In genomic region chr2:131209125-131209795, GRCm38 (mm10) we compare ENCODE assay signal across 7 mouse cellular contexts. TPM values are rescaled to one million over a fixed set of nuclear protein-coding genes. Genes with fewer than 3 reads are reported as not detected.
DNase-seq lines count a peak whose midpoint lies in the region; ATAC-seq and TF ChIP-seq lines count a peak whose summit lies in the region.

No protein-coding gene starts in this region.

- DNase-seq in G1E (ENCODE audit: low spot score) = no peak
- peak; percentile 39 for DNase-seq in cerebellum, adult 11 months
- peak; percentile 36 for DNase-seq in gastrocnemius, postnatal 14 days
- DNase-seq in urinary bladder, postnatal 14 days (ENCODE audit: low spot score) = no peak
- no peak for DNase-seq in frontal cortex, postnatal 25 days (ENCODE audit: low spot score in 2 of 2)

- H3K4me2 ChIP-seq in limb, embryonic 12.5 days = peak overlapping the region; percentile 69
- H3K4me2 ChIP-seq in midbrain, embryonic 16.5 days (ENCODE audit: low read length) = peak overlapping the region; percentile 68

- peaks cover 12% of the 10 kb centered on the region for H3K36me3 ChIP-seq in G1E (replicated peaks)
- peaks cover 16% of the 10 kb centered on the region for H3K36me3 ChIP-seq in limb, embryonic 12.5 days
- H3K36me3 ChIP-seq in midbrain, embryonic 16.5 days (ENCODE audit: control insufficient read depth, insufficient read depth, low read length) = no peaks in the 10 kb centered on the region

- intact Hi-C loops in gastrocnemius, postnatal 14 days (cut with DNase I; ENCODE audit: low total_unique reads) = no loop called here

- H3K27me3 ChIP-seq in G1E (ENCODE audit: insufficient read depth, low read length) = peaks cover 2% of the 10 kb centered on the region; the same call in 1 of the 2 replicates
- H3K27me3 ChIP-seq in limb, embryonic 12.5 days = no peaks in the 10 kb centered on the region
- no peaks in the 10 kb centered on the region for H3K27me3 ChIP-seq in midbrain, embryonic 16.5 days (ENCODE audit: control insufficient read depth, insufficient read depth, low read depth, low read length)

- H3K9ac ChIP-seq in limb, embryonic 12.5 days (replicated peaks) = peak overlapping the region; percentile 67; the same call in 1 of the 2 replicates
- H3K9ac ChIP-seq in midbrain, embryonic 16.5 days (ENCODE audit: low read depth, low read length) = peak overlapping the region; percentile 73

- no peak for TF ChIP-seq CTCF in G1E (IDR thresholded peaks at IDR 0.05; ENCODE audit: low read depth, low read length)

- peak overlapping the region; percentile 85; the same call in 1 of the 2 replicates for H3K27ac ChIP-seq in limb, embryonic 12.5 days
- H3K27ac ChIP-seq in midbrain, embryonic 16.5 days (ENCODE audit: low read length) = peak overlapping the region; percentile 94

- WGBS in limb, embryonic 12.5 days = 74% methylated on average over 4 of the region's 4 CpGs
- 76% methylated on average over 4 of the region's 4 CpGs for WGBS in midbrain, embryonic 16.5 days

- H3K4me3 ChIP-seq in G1E (ENCODE audit: low read depth, low read length) = peak overlapping the region; percentile 72; the same call in 1 of the 2 replicates
- peak overlapping the region; percentile 59 for H3K4me3 ChIP-seq in limb, embryonic 12.5 days (replicated peaks)
- peak overlapping the region; percentile 59 for H3K4me3 ChIP-seq in midbrain, embryonic 16.5 days (ENCODE audit: low read depth, low read length)

- no peak for ATAC-seq in G1E (ENCODE audit: extremely low read depth, insufficient number of reproducible peaks, low FRiP score, poor library complexity, severe bottlenecking)
- no peak for ATAC-seq in limb, embryonic 12.5 days (ENCODE audit: insufficient number of reproducible peaks, insufficient read depth, low FRiP score, low TSS enrichment, low read depth)
- ATAC-seq in midbrain, embryonic 16.5 days = peak; percentile 29

- H3K9me3 ChIP-seq in G1E (replicated peaks) = no peaks in the 10 kb centered on the region
- H3K9me3 ChIP-seq in limb, embryonic 12.5 days = no peaks in the 10 kb centered on the region
- H3K9me3 ChIP-seq in midbrain, embryonic 16.5 days (replicated peaks; ENCODE audit: control insufficient read depth, low read length, poor library complexity, severe bottlenecking) = no peaks in the 10 kb centered on the region

- H3K4me1 ChIP-seq in G1E (ENCODE audit: insufficient read depth, low read depth, low read length) = peaks cover 93% of the 10 kb centered on the region
- H3K4me1 ChIP-seq in limb, embryonic 12.5 days (replicated peaks) = peaks cover 14% of the 10 kb centered on the region
- H3K4me1 ChIP-seq in midbrain, embryonic 16.5 days (ENCODE audit: control insufficient read depth, insufficient read depth, low read length) = peaks cover 14% of the 10 kb centered on the region

RNA-seq across cellular contexts. Expression of gene Ap5s1, which starts 2.4 kb away (rescaled TPM):
- total RNA-seq in G1E (2014; fragmentation: Nextera tagmentation) (5.1 and 31.3 TPM in 2 replicates), G1E (2017) (5.1 and 5.2 TPM in 2 replicates)
- 3.3 and 8.4 TPM in 2 replicates for polyA plus RNA-seq in G1E (2012)
- total RNA-seq in gastrocnemius, postnatal 14 days (2021) = 10 to 100 TPM; 14.9 to 17.4 TPM
- 23.3 and 26.7 TPM in 2 replicates for polyA plus RNA-seq in limb, embryonic 12.5 days (2016; fragmentation: Nextera tagmentation; extraction: Ambion mirVana)
- 33.0 and 34.7 TPM in 2 replicates for polyA plus RNA-seq in midbrain, embryonic 16.5 days (2015; fragmentation: Nextera tagmentation; extraction: Ambion mirVana)

RNA-seq across cellular contexts. Expression of gene Spef1, which starts 22.2 kb away (rescaled TPM):
- total RNA-seq in G1E (2014; fragmentation: Nextera tagmentation) = 5.6 TPM in 1 of 2 replicates, not detected in the other
- 1.4 and 1.9 TPM in 2 replicates for total RNA-seq in G1E (2017)
- 0.75 and 0.78 TPM in 2 replicates for polyA plus RNA-seq in G1E (2012)
- total RNA-seq in gastrocnemius, postnatal 14 days (2021) = 1 to 10 TPM; 2.5 to 2.9 TPM
- 4.5 and 5.5 TPM in 2 replicates for polyA plus RNA-seq in limb, embryonic 12.5 days (2016; fragmentation: Nextera tagmentation; extraction: Ambion mirVana)
- polyA plus RNA-seq in midbrain, embryonic 16.5 days (2015; fragmentation: Nextera tagmentation; extraction: Ambion mirVana) = 9.5 and 11.2 TPM in 2 replicates

RNA-seq across cellular contexts. Expression of gene Cdc25b, which starts 22.5 kb away (rescaled TPM):
- 14.0 and 85.9 TPM in 2 replicates for total RNA-seq in G1E (2014; fragmentation: Nextera tagmentation)
- total RNA-seq in G1E (2017) = 12.6 and 14.2 TPM in 2 replicates
- 6.0 and 7.0 TPM in 2 replicates for polyA plus RNA-seq in G1E (2012)
- total RNA-seq in gastrocnemius, postnatal 14 days (2021) = 1 to 10 TPM; 4.7 to 5.4 TPM
- 55.4 and 55.5 TPM in 2 replicates for polyA plus RNA-seq in limb, embryonic 12.5 days (2016; fragmentation: Nextera tagmentation; extraction: Ambion mirVana)
- 16.2 and 18.5 TPM in 2 replicates for polyA plus RNA-seq in midbrain, embryonic 16.5 days (2015; fragmentation: Nextera tagmentation; extraction: Ambion mirVana)

RNA-seq across cellular contexts. Expression of gene Mavs, which starts 24.6 kb away (rescaled TPM):
- 18.8 and 21.2 TPM in 2 replicates for total RNA-seq in G1E (2014; fragmentation: Nextera tagmentation)
- total RNA-seq in G1E (2017) = 12.2 and 13.9 TPM in 2 replicates
- 2.3 and 5.6 TPM in 2 replicates for polyA plus RNA-seq in G1E (2012)
- 10 to 100 TPM; 32.4 to 33.3 TPM for total RNA-seq in gastrocnemius, postnatal 14 days (2021)
- 17.2 and 17.9 TPM in 2 replicates for polyA plus RNA-seq in limb, embryonic 12.5 days (2016; fragmentation: Nextera tagmentation; extraction: Ambion mirVana)
- 6.7 and 6.9 TPM in 2 replicates for polyA plus RNA-seq in midbrain, embryonic 16.5 days (2015; fragmentation: Nextera tagmentation; extraction: Ambion mirVana)

RNA-seq across cellular contexts. Expression of gene Cenpb, which starts 29.4 kb away (rescaled TPM):
- 4.5 and 5.6 TPM in 2 replicates for total RNA-seq in G1E (2014; fragmentation: Nextera tagmentation)
- 7.4 and 8.6 TPM in 2 replicates for total RNA-seq in G1E (2017)
- polyA plus RNA-seq in G1E (2012) = 29.5 and 35.4 TPM in 2 replicates
- 10 to 100 TPM; 49.6 to 50.8 TPM for total RNA-seq in gastrocnemius, postnatal 14 days (2021)
- polyA plus RNA-seq in limb, embryonic 12.5 days (2016; fragmentation: Nextera tagmentation; extraction: Ambion mirVana) = 11.8 and 14.9 TPM in 2 replicates
- polyA plus RNA-seq in midbrain, embryonic 16.5 days (2015; fragmentation: Nextera tagmentation; extraction: Ambion mirVana) = 11.1 and 11.7 TPM in 2 replicates

Comparison
In these comparisons a context has a peak if more than half of its experiments do, and no peak if none do; other contexts are left out.
1. DNase-seq: peak in cerebellum, adult 11 months (single experiment) and gastrocnemius, postnatal 14 days (single experiment); none in G1E (single experiment), urinary bladder, postnatal 14 days (single experiment) and frontal cortex, postnatal 25 days (0 of 2).
2. Peak in every context shown above with its lines, with median percentiles within 50 percentile points of each other: H3K4me3 ChIP-seq.